Mouse (Mus musculus): ENCODE measurements around the gene Zfp948. TPM values are rescaled to one million over a fixed set of nuclear protein-coding genes. Genes with fewer than 3 reads are reported as not detected.

Zfp948 gene
- total RNA-seq, 1 experiment from 2014 or later, result 10.0 TPM

Other genes starting within 250 kb of the Zfp948 start
- 5.3 and 6.0 TPM in 2 replicates for gene Zfp677, start 183.3 kb upstream of the Zfp948 start, total RNA-seq (2021)
- 3.5 and 3.6 TPM in 2 replicates for gene Zfp54, start 143.8 kb upstream of the Zfp948 start, total RNA-seq (2021)
- gene Zfp51, start 116.6 kb upstream of the Zfp948 start, total RNA-seq (2021), result 8.7 and 8.8 TPM in 2 replicates
- gene Zfp53, start 78.0 kb upstream of the Zfp948 start, total RNA-seq (2021), result 4.7 and 5.4 TPM in 2 replicates
- gene Zfp52, start 31.5 kb upstream of the Zfp948 start, total RNA-seq (2021), result 30.4 and 31.9 TPM in 2 replicates
- 7.8 and 10.0 TPM in 2 replicates for gene Zfp983, start 83.6 kb downstream of the Zfp948 start, total RNA-seq (2021)
- 6.0 TPM in 1 of 2 replicates, not detected in the other for gene Gm10226, start 124.9 kb downstream of the Zfp948 start, total RNA-seq (2021)
- gene Zfp760, start 140.7 kb downstream of the Zfp948 start, total RNA-seq (2021), result 7.9 and 8.3 TPM in 2 replicates
- gene Zfp229, start 163.8 kb downstream of the Zfp948 start, total RNA-seq (2021), result 12.3 and 14.2 TPM in 2 replicates

All from adrenal gland, postnatal 25 days (tissue).